Mouse (Mus musculus): ENCODE measurements around the gene Gkn3.
A peak's percentile ranks its signal among the peaks of the same experiment; 100 is the strongest.

Gene Gkn3

GRCm38 (mm10) chr6:87354441-87354840, 34.3 kb downstream of the Gkn3 start:
- DNase-seq (ENCODE audit: inconsistent ontology term), result peak; percentile 37

- no peak for DNase-seq (ENCODE audit: inconsistent ontology term)
Observed at GRCm38 (mm10) chr6:87350829-87351228, 37.9 kb downstream of the Gkn3 start, which contains the start of gene Gkn1. Gene Gkn1, minus strand, starts transcription at chr6:87350942.

GRCm38 (mm10) chr6:87335935-87336295, 52.8 kb downstream of the Gkn3 start:
- DNase-seq (ENCODE audit: inconsistent ontology term), result no peak

- peak; percentile 78 for DNase-seq (ENCODE audit: inconsistent ontology term)
Observed at GRCm38 (mm10) chr6:87335091-87335934, 53.4 kb downstream of the Gkn3 start, which contains the start of gene Antxr1. Gene Antxr1, minus strand, starts transcription at chr6:87335821.

DNA sequence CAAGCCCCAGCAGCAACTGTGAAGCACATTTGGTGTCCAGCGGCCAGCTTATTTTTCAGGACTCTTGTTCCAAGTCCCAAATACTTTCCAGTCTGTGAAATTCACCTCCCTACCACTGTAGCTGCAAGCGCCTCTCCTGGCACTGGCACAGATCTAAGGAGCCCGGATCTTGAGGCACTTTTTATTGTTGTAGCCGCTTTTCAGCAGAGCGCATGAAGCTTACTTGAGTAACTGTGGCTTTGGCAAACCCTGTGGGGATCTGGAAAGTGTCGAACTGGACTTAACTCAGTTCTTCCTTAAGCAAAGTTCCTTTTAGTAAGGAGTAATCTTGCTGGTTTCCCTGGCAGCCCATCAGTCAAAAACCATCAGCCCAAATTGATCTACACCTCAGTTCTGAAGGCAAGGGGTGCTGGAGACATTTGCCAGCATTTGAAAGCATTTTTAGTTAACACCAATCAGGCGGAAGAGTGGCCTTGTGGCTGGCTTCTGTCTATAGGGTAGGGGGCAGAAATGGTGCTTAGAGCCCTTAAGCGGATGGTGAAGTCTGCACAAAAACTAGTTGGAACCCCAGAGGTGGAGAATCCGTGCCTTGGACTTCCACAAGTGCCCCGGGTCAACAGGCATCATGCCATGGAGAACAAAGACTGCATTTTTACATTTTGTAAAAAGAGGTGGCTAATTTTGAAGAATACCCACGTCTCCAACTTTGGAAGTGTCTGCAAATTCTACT, 54.2 kb downstream of the Gkn3 start:
- DNase-seq (ENCODE audit: inconsistent ontology term), result peak; percentile 73
